Mouse (Mus musculus) adrenal gland (tissue): Measurements from ENCODE around the gene Rhox9.
"Not testable (repeated sequence)": the region's sequence is repeated elsewhere in the genome, so short reads cannot be mapped to it uniquely, and the experiment has no call there.

Experiments used
- intact Hi-C: fragments of 180-260 bp; cut with DNase I; formaldehyde crosslinking; loops from one replicate; pipeline ENCODE4 v1.15.1; 2025
- long read RNA-seq, 2 experiments: library from polyadenylated mRNA; unstranded; transcript quantifications; one replicate each; pipeline ENCODE4 v2.0.0; 2020; ENCODE audit warnings: borderline replicate concordance in 1 of 2; ENCODE audit not compliant: insufficient replicate concordance in 1 of 2

Rhox9 gene
- long read RNA-seq, experiment 1, result 0 reads
- long read RNA-seq, experiment 2, result 0 reads

DNA sequence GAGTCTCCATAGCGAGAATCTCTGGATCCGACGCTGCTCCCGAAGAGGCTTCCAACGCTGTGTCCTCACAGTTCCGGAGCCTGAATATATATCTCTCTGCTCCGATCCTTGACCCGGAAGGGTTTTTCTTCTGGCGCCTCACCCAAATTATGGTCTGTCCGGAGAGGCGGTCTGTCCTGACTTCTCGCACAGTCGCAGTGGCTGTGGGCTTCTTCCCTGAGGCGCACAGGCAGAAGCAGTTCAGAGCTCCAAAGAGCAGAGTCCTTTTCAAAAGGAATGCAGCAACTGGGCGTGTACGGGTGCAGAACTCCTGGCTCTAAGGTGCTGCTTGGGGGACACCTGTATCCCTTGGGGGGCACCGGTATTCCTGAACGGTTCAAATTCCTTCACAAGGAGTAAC is at the start of gene Rhox9:
Rhox9 (minus strand) TSS at position 101 of the 400 bp plus-strand sequence.
- intact Hi-C loops, result not testable (repeated sequence)

DNA sequence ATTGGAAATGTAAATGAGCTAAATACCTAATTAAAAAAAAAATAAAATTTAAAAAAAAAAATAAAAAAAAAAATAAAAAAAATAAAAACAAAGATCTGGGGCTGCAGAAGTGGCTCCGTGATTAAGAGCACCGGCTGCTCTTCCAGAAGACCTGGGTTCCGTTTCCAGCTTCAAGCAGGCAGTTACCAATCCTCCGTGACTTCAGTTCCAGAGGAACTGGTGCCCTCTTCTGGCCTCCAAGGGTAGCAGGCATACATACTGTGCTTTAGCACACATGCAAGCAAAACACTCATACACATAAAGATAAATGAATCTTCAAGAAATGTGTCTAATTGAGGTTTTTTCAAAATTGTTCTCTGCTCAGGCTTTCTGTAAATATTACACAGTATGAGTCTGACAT is 14.7 kb upstream of the Rhox9 start:
- intact Hi-C loops, result no loop called here

DNA sequence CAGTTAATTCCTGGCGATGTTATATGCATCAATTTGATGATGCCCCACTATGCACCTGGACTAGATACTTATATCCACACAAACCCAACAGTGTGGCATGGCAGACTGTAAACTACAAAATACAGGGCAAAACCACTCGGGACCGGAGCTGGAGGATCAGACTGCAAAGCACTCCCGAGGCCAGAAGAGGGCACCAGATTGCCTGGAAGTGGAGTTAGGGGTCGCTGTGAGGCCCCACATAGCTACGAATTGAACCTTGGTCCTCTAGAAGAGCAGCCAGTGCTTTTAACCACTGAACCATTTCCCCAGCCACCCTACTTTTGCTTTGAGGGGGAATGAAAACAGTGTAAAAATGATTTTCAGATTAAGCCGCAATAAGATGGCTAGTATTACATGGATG is 7.0 kb upstream of the Rhox9 start:
- intact Hi-C loops, result no loop called here

DNA sequence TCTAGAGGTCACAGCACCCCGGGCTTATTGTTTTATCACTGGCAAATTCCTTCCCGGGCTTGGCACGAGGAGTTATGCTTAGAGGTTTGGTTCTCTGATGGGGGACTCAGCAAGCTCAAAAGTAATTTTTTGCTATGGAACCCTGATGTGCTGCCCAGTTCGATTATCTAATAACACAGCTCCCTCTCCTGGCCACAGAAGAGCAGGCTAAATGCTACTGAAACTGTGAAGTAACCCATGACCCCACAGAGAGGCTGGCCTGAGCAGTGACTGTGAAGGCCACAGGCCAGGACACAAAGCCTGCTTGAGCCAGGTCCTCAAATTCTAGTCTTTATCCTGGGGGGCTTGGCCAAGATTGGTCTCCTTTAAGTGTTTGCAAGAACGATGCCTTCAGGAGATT is 2.2 kb upstream of the Rhox9 start:
- intact Hi-C loops, result no loop called here

DNA sequence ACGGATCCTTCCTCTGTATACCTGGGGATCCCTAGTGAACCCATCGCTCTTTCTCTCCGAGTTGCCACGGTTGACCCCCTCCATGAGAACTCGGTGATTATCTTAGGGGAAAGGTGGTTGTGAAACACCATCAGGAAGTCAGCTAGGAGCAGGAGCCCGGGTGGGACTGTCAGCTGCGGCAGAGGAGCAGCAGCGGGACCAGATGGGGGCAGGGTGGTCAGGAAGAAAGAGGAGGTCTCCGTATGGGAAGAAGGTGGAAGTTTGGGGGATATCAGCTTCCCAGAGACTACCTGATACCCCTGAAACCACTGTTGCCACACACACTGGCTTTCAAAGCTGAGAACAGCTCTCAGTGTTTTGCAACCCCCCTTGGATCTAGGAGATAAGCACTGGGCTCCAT is 4.4 kb downstream of the Rhox9 start, which contains the start of gene Rhox7b:
Rhox7b (minus strand) TSS at position 101 of the 400 bp plus-strand sequence.
- intact Hi-C loops, result not testable (repeated sequence)

DNA sequence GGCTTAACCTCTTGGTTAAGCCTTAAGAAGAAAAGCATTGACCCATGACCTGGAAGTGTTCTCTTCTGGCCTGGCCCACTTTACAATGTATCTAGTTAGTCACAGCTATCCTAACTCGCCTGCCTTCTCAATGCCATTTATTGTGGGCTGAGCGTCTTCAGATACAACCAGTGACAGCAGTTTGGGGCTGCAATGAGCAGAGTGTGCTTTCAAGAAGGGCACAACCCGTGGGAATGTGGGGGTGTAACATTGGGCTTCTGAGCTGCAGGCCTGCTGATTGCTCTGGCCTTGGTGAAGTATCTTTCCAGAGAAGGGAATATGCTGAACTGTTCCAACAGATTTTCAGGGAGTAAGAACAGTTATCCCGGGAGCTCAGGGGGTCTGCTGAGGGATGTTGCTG is 22.7 kb downstream of the Rhox9 start, which contains the start of gene Rhox8:
Rhox8 (minus strand) TSS at position 101 of the 400 bp plus-strand sequence.
- intact Hi-C loops, result no loop called here

DNA sequence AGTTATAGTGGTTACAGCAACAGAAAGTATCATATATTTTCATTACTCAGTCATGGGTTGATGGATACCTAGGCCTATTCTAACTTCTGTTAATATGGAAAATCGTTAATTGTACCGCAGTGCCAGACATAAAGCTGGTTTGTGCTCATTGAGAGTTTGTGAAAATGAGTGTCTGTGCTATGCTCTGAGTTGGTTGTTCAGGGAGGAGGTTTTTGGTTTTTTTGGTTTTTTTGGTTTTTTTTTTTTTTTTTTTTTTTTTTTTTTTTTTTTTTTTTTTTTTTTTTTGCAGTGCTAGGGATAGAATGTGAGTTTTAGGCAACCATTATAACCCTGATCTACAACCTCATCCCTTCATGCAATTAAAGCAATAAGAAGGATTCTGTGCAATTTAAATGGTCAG is 29.9 kb downstream of the Rhox9 start:
- intact Hi-C loops, result no loop called here
